11 mouse cellular contexts compared by ENCODE assay signal in the genomic region with DNA sequence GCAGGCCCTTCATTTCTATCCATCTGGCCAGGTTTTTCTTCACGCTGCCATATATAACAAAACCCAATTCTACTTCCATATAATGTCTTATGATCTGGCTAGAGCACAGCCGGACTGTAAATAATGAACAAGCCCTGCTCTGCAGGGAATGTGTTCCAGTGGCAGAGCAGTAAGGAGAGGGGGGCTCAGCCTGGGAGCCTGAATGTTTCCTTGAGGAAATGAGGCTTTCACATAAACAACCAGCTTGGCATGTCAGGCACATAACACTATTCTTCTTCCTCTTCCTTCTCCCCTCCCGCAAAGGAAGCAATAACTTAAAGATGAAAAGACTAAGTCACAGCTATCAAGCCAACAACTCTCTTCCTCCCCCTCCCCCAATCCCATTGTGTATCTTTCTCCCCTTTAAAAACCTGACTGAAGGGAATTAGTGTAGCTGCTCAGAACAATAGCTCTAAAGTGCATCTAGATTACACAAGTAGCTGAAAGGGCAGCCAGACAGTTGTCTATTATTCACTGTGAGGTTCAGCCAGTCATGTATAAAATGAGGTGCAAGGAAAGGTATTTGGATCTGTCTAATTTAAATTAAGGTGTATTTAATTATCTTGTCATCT. TPM values are rescaled to one million over a fixed set of nuclear protein-coding genes. Genes with fewer than 3 reads are reported as not detected.
DNase-seq lines count a peak whose midpoint lies in the region; ATAC-seq and TF ChIP-seq lines count a peak whose summit lies in the region.
"Had no signal": no experiment of that assay in that cellular context is flagged by ENCODE, and none has a peak within 500 bp of the region (broad histone marks: within the 10 kb centered on the region; RNA-seq: fewer than 3 reads in every experiment).

No protein-coding gene starts in this region.

- H3K9ac ChIP-seq in heart, embryonic 12.5 days = 0 out of 2 replicates have a peak overlapping the region, but pooled peaks have one; percentile 35
- H3K9ac ChIP-seq in heart, adult 2 months (ENCODE audit: low read depth, low read length) = no peak overlapping the region

- no peak for TF ChIP-seq CTCF in heart, adult 2 months (IDR thresholded peaks at IDR 0.05)

- H3K36me3 ChIP-seq in heart, embryonic 12.5 days = no peaks in the 10 kb centered on the region
- no peaks in the 10 kb centered on the region for H3K36me3 ChIP-seq in heart, adult 2 months (ENCODE audit: control insufficient read depth, insufficient read depth, low read length)

- TF ChIP-seq EP300 in heart, adult 2 months (IDR thresholded peaks at IDR 0.05; ENCODE audit: insufficient read depth, low read depth, low read length) = no peak

- ATAC-seq in heart, embryonic 12.5 days (ENCODE audit: insufficient number of reproducible peaks, low FRiP score) = no peak

- no peaks in the 10 kb centered on the region for H3K27me3 ChIP-seq in heart, embryonic 12.5 days (replicated peaks)
- no peaks in the 10 kb centered on the region; the same call in 1 of the 2 replicates for H3K27me3 ChIP-seq in heart, adult 2 months (ENCODE audit: control insufficient read depth, insufficient read depth, low read length)

- TF ChIP-seq POLR2A in heart, adult 2 months (IDR thresholded peaks at IDR 0.05; ENCODE audit: insufficient read depth, low read depth, low read length) = no peak

- WGBS in heart, embryonic 12.5 days = 49% methylated on average over 3 of the region's 3 CpGs
- 46% methylated on average over 3 of the region's 3 CpGs for WGBS in heart, adult 2 months

- no peak overlapping the region for H3K4me2 ChIP-seq in heart, embryonic 12.5 days

- intact Hi-C loops in heart, adult 2 months (cut with DNase I) = no loop called here

- H3K4me3 ChIP-seq in heart, embryonic 12.5 days = no peak overlapping the region
- no peak overlapping the region for H3K4me3 ChIP-seq in heart, adult 2 months

- no peaks in the 10 kb centered on the region for H3K9me3 ChIP-seq in heart, embryonic 12.5 days (replicated peaks)

- H3K79me2 ChIP-seq in heart, adult 2 months (replicated peaks; ENCODE audit: control insufficient read depth, insufficient read depth, low read length) = no peaks in the 10 kb centered on the region

- H3K27ac ChIP-seq in heart, embryonic 12.5 days (ENCODE audit: poor library complexity, severe bottlenecking) = no peak overlapping the region
- H3K27ac ChIP-seq in heart, adult 2 months = no peak overlapping the region

- H3K4me1 ChIP-seq in heart, embryonic 12.5 days (replicated peaks) = peaks cover 14% of the 10 kb centered on the region
- no peaks in the 10 kb centered on the region for H3K4me1 ChIP-seq in heart, adult 2 months (ENCODE audit: control insufficient read depth, insufficient read depth, low read length)

- DNase-seq in heart, adult 2 months = no peak
- DNase-seq in thymus, postnatal 0 days (ENCODE audit: low spot score) = peak; percentile 38
- DNase-seq in thymus, adult 18-20 months = no peak
- peak; percentile 8 to 23 for DNase-seq in kidney, postnatal 36 days
- no peak for DNase-seq in gastrocnemius, adult 18-20 months (ENCODE audit: low spot score)
- DNase-seq in cerebellum, adult 9-11 months = no peak
- no peak for DNase-seq in layer of hippocampus, postnatal 10 days (ENCODE audit: low spot score in 2 of 2)
- DNase-seq: adrenal gland, postnatal 25 days; right cerebral cortex, postnatal 4 days had no signal

RNA-seq across cellular contexts. Expression of a gene that starts 8.9 kb away (rescaled TPM):
- polyA plus RNA-seq in heart, embryonic 12.5 days (2016; fragmentation: Nextera tagmentation; extraction: Ambion mirVana) = 33.9 and 34.6 TPM in 2 replicates
- under 1 TPM; 0.57 to 0.94 TPM for total RNA-seq in heart, adult 2 months (2021)
- polyA plus RNA-seq in heart, adult 2 months (2012; rRNA removed) = 0.82 and 0.91 TPM in 2 replicates
- polyA plus RNA-seq in thymus, postnatal 0 days (2015; fragmentation: Nextera tagmentation; extraction: Ambion mirVana) = 29.6 and 34.4 TPM in 2 replicates
- under 1 TPM; 0.78 to 0.97 TPM for total RNA-seq in gastrocnemius, adult 18-20 months (2021)
- total RNA-seq in layer of hippocampus, postnatal 10 days (2021) = 10 to 100 TPM; 13.5 to 20.4 TPM

RNA-seq across cellular contexts. Expression of a gene that starts 26.3 kb away (rescaled TPM):
- polyA plus RNA-seq in heart, embryonic 12.5 days (2016; fragmentation: Nextera tagmentation; extraction: Ambion mirVana) = not detected in 2 replicates
- total RNA-seq in heart, adult 2 months (2021) = under 1 TPM in 1 of 2 experiments, not detected in 1; 0.05 TPM
- polyA plus RNA-seq in heart, adult 2 months (2012; rRNA removed) = 0.04 and 0.06 TPM in 2 replicates
- polyA plus RNA-seq in thymus, postnatal 0 days (2015; fragmentation: Nextera tagmentation; extraction: Ambion mirVana) = 0.06 and 0.07 TPM in 2 replicates
- under 1 TPM; 0.14 to 0.30 TPM for total RNA-seq in gastrocnemius, adult 18-20 months (2021)
- total RNA-seq in layer of hippocampus, postnatal 10 days (2021) = not detected
- total RNA-seq: adrenal gland, postnatal 25 days had no signal
- polyA plus RNA-seq: heart, embryonic 16.5 days had no signal

RNA-seq across cellular contexts. Expression of a gene that starts 59.5 kb away (rescaled TPM):
- polyA plus RNA-seq in heart, embryonic 12.5 days (2016; fragmentation: Nextera tagmentation; extraction: Ambion mirVana) = 46.0 and 46.7 TPM in 2 replicates
- total RNA-seq in heart, adult 2 months (2021) = 10 to 100 TPM; 42.7 to 52.0 TPM
- 34.0 and 45.2 TPM in 2 replicates for polyA plus RNA-seq in heart, adult 2 months (2012; rRNA removed)
- 71.5 and 75.4 TPM in 2 replicates for polyA plus RNA-seq in thymus, postnatal 0 days (2015; fragmentation: Nextera tagmentation; extraction: Ambion mirVana)
- total RNA-seq in gastrocnemius, adult 18-20 months (2021) = 10 to 100 TPM; 32.6 to 37.4 TPM
- total RNA-seq in layer of hippocampus, postnatal 10 days (2021) = 10 to 100 TPM; 25.1 to 25.7 TPM

Comparison
In these comparisons a context has a peak if more than half of its experiments do, and no peak if none do; other contexts are left out.
1. DNase-seq: peak in thymus, postnatal 0 days (single experiment) and kidney, postnatal 36 days (2 of 2); none in heart, adult 2 months (0 of 2), thymus, adult 18-20 months (0 of 2), gastrocnemius, adult 18-20 months (single experiment), cerebellum, adult 9-11 months (single experiment) and layer of hippocampus, postnatal 10 days (0 of 2).
2. RNA of a gene that starts 8.9 kb away (total RNA-seq): 13.5 to 20.4 TPM in layer of hippocampus, postnatal 10 days; 0.78 to 0.97 TPM in gastrocnemius, adult 18-20 months and 0.57 to 0.94 TPM in heart, adult 2 months; every median in the first group is over 4 times any median in the second.